Mouse (Mus musculus) embryo, embryonic 10.5 days (tissue): ENCODE data around the gene Jdp2.

Source experiments
- DNase-seq: peaks from one replicate; pipeline ENCODE4 v3.0.0-alpha.2; 2015; ENCODE audit warnings: low spot score

Gene Jdp2

DNA sequence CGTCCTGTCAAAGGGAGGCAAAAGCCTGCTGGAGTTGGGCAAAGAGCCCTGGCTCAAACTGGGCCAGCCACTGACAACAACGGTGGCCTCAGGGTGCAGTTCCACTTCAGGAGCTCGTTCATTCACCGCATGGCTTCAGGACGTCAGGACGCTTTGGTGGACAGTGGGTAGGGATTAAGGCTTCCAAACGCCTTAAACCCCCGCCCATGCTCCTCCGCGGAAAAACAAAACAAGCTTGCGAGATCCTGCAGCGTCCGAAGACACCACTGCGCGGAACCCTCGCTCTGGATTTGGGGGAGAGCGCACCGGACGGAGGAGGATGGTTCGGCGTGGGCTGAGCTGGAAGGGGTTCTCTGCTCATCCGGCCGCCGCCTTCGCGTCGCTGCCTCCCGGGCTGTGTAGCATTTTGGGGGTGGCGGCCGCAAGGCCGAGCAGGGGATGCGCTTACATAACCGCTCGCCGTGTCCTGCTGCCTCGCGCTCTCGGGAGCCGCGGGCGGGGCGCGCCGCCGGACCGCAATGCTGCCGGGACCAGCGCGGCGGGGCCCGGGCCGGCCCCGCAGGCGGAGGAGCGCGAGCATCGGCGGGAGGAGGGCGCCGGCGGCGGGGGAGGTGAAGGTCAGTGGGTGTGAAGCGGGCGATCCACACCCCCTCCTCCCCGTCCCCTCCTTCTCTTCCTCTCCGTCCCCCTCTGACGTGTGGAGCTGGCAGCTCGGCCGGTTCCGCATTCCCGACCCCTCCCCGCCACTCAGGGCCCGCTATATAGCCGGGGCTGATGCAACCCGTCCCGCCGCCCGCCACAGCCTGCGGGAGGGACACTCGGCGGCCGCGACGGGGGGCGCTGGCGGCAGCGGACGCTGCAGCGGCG is at the start of gene Jdp2:
Gene Jdp2 (plus strand): TSS at position 417 of the 867 bp plus-strand sequence.
- DNase-seq, result peak; percentile 80

DNA sequence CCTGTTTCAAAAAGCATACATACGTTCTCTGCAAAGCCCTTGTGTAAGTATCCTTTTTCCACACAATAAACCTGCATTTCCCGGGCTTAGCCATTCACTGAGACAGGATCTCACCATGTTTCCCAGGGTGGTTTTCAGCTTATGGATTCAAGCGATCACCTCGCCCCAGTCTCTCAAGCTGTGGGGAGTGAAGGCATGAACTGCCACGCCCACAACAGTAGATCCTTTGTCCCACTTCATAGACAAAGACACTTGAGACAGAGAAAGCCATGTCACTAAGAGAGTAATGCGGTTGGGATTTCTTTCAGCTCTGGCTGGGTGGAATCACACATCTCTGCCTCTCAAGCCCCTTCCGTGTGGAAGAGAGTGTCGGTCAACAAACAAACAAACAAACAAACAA is 49.2 kb upstream of the Jdp2 start:
- no peak for DNase-seq

GRCm38 (mm10) chr12:85550435-85550834 is 48.4 kb upstream of the Jdp2 start:
- DNase-seq, result no peak

GRCm38 (mm10) chr12:85559299-85559698 is 39.5 kb upstream of the Jdp2 start:
- DNase-seq, result no peak

GRCm38 (mm10) chr12:85565441-85565840 is 33.4 kb upstream of the Jdp2 start:
- DNase-seq, result no peak

- no peak for DNase-seq
These were observed 30.5 kb upstream of the Jdp2 start for GRCm38 (mm10) chr12:85568298-85568697.

- no peak for DNase-seq
These were observed 29.3 kb upstream of the Jdp2 start for GRCm38 (mm10) chr12:85569393-85570157.

GRCm38 (mm10) chr12:85570158-85570540 is 28.7 kb upstream of the Jdp2 start:
- no peak for DNase-seq

DNA sequence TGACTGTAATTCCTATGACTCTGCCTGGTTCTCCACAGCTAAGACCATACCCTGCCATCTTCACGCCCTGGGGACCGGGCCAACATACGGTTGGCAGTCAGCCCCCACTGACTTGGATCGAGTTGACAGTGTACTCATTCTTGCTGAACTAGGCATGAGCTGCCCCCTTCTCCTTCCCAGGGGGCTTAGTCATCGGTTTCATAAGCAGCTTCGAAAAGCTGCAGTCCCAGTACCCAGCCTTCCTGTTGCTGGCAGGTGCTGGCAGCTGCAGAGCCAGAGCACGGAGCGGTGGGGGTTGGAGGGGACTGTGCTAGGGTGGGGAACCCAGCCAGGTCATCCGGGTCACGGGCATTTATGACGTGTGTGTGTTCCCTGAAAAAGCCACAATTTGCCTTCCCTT is 27.5 kb upstream of the Jdp2 start:
- DNase-seq, result no peak

GRCm38 (mm10) chr12:85572047-85572475 is 26.8 kb upstream of the Jdp2 start:
- peak; percentile 78 for DNase-seq

DNA sequence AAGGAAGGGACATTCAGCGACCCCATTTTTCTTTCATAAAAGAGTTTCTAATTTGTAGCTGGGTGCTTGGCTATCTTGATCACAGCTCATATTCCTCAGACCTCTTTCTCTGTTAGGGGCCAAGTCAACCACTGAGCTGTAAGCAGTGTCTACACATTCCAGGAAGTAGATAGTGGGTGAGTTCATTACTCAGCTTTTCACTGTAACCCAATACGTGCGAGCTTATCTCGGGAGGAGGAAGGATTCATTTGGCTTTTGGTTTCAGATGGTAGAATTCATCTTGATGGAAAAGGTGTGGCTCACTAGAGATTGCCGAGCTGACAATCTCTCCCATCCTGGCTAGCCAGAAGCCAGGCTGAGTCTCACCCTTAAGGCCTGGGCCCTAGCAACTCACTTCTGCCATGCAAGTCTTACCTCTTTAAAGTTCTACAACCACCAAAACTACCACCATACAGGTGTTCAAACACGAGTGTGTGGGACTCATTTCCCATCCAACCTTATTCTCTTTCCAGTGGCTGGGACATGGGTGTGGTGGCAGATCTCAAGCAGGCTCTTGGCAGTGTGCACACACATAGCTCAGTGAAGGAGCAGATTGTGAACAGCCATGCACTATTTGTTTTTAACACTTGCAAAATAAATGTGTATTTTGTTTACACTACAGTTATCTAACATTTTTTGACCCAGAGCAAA is 23.9 kb upstream of the Jdp2 start:
- no peak for DNase-seq

GRCm38 (mm10) chr12:85575496-85575840 is 23.4 kb upstream of the Jdp2 start:
- no peak for DNase-seq

DNA sequence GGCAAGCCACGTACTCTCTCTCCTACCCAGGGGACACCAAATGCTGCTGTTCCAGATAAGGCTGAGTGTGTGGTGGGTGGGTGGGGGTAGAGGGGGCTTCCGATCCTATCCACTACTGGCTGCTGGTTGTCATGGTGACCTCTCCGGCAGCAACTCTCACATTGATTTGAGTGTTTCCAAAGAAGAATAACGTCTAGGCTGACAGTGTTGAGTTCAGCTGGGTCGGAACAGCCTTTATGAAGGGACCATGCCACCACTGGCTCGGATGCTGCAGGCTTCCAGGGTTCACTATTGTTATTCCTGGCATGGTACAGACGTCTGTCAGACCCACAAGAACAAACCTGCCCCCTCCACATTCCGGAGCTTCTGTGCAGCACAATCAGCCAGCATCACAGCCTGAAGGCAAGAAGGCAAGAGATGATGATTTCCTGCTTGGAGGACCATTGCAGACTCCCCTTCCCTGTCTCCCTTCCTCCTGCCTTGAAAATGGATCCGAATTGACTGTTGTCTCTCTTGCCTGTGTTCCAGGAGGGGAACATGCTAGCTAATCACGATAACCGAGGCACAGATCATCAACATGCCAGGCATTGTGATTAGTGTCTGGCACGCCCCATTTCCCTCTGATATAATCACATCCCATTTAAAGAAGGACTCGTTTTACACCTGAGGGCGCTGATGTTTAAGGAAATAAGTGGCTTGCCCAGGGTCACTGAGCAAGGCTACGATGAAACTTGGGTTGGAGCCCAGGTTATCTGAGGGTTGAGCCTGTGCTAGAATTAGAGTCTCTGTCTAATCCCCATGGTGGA is 17.4 kb upstream of the Jdp2 start:
- no peak for DNase-seq

GRCm38 (mm10) chr12:85582067-85582316 is 16.8 kb upstream of the Jdp2 start:
- no peak for DNase-seq

GRCm38 (mm10) chr12:85585761-85586258 is 13.0 kb upstream of the Jdp2 start:
- DNase-seq, result no peak

DNA sequence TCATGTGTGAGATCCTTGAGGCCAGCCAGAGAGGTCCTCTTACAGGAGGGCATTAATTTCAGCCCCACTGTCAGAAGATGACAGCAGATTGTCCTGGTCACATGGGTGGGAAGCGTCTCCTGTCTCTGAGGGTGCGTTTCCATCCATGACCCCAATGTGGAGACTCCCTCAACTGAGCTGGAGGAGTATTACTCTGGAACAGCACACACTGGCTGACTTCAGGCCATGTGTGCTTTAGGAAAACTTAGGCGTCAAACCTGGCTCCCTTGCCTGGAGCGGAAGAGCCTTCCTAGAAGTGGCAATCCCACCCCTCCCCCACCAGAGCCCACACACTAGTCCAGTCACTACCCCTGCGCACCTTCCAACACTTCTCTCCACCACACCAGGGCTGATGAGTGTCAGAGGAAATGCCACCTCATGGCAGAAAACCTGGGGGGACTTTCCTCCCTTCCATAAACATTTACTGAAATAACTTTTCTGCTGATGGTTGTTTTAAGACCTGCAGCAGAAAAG is 8.9 kb upstream of the Jdp2 start:
- DNase-seq, result no peak

DNA sequence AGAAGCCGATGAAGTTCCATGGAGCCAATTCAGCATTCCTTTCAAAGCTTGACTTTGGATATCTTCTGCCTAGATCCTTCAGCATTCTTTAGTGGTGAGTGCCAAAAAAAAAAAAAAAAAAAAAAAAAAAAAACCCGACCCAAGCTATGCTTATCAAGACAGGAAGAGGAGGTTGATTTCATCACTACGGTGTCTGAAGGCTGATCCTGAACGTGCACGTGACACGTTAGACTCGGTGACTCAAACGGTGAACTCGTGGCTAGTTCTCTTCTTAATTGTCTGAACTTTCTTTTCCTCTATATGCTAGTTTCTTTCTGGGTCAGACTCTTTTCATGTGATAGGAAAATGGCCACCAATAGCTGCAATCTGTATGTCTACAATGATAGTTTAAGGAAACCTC is 5.9 kb upstream of the Jdp2 start:
- no peak for DNase-seq

DNA sequence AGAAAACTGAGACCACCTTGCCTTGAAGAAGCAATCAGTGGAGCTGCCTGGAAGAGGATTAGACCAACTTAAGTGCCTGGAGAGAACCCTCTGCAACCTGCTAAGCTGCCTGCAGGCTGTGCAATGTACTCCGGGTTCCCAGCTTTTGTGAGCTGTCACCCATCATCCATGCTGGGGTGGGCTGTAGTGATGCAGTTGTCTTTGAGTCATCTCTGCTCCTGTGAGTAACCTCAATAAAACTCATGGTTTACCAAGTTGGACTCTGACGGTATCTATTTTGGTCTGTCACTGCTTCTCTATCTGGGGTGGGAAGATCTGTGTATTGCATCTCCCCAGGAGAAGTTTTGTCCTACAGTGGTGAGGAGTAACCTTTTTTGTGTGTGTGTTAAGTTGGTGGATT is 4.4 kb upstream of the Jdp2 start:
- no peak for DNase-seq

DNA sequence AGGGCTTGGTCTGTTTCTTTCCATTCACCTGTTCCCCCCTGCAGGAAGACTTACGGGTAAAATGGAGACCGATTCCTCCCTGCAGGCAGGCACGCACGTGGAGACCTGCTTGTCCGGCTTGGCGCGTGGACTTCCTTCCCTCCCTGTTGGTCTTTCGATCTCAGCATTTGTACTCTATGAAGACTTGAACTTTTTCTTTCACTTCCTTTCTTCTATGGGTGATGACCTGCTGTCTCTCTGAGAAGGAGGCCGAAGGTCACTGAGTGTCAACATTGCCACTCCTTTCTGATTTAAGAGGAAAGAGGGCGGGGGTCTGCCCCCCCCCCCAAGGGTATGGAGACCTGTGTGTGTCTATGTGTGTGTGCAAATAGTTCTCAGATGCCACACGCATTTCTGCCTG is 774 bp upstream of the Jdp2 start:
- no peak for DNase-seq

DNA sequence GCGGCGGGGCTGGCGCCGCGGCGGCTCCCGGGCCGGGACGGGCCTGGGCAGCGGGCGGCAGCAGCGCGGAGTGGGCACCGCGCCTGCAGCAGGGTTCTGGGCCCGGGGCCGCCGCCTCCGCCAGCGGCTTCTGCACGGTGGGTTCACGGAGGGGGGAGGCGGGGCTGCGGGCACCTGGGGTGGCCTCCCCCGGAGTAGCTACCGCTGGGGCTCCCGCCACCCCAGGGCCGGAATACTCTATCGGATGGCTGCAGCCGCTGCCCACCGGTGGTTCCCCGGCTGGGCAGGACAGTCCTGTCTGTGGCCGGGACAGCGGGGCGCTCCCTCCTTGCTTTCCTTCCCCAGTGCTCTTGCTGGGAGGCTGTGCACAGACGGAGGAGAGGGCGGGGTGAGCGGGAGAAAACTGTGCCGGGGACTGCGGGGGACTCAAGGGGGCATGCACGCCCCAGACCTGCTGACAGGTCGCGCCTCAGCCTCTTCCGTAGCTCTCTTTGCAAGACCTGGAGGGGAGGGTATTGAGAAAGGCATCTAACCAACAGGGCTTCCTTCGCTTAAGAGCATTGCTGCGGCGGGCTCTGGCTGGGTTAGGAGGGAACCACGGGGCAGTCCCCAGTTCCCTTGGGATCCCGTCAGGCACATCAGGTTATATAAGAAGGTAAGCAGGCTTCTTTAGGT is 788 bp downstream of the Jdp2 start:
- DNase-seq, result peak; percentile 60

DNA sequence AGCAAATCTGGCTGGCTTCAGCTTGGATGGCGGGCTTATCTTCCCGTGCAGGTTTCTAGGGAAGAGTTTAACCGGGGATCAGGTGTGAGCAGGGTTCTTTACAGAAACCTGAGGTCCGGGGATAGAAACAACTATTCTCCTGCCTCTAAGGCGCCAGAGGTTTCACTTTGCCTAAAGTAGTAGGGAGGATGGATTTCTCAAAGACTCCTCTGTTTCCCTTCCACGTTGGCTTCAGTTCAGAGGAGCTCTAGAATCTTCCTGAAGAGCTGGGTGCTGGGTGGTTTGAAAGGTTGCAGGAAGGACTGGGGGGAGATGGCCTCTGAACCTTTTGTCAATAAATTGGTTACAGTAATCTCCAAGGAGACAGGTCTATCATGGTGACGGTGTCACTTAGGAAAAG is 1.8 kb downstream of the Jdp2 start:
- no peak for DNase-seq
